Mouse (Mus musculus) limb, embryonic 13.5 days (tissue): ENCODE data around the gene Ascl3. TPM values are rescaled to one million over a fixed set of nuclear protein-coding genes. Genes with fewer than 3 reads are reported as not detected.
A peak's percentile ranks its signal among the peaks of the same experiment; 100 is the strongest.

ENCODE experiments used
- ATAC-seq: fragments of 200-750 bp; cut with Nextera tagmentation; 2 replicates; pipeline ENCODE4 v1.8.0; 2017; ENCODE audit warnings: low read depth, moderate number of reproducible peaks, moderate TSS enrichment; ENCODE audit not compliant: low FRiP score
- H3K27ac ChIP-seq: fragments of 300-500 bp; sonication (generic); 2 replicates; pipeline ENCODE4 v1.5.1; 2015; ENCODE audit warnings: inconsistent platforms, mild to moderate bottlenecking, moderate library complexity
- H3K27me3 ChIP-seq: fragments of 300-500 bp; sonication (generic); 2 replicates; pipeline ENCODE4 v1.6.1; 2015; ENCODE audit warnings: mild to moderate bottlenecking, inconsistent platforms
- H3K36me3 ChIP-seq: fragments of 300-500 bp; sonication (generic); 2 replicates; pipeline ENCODE4 v1.6.1; 2015; ENCODE audit warnings: inconsistent platforms, mild to moderate bottlenecking, moderate library complexity
- H3K4me1 ChIP-seq: fragments of 300-500 bp; sonication (generic); 2 replicates; pipeline ENCODE4 v1.6.1; 2015; ENCODE audit warnings: inconsistent platforms
- H3K4me2 ChIP-seq: fragments of 300-500 bp; sonication (generic); replicated peaks from 2 replicates; pipeline ENCODE4 v1.6.1; 2015; ENCODE audit warnings: inconsistent platforms, mild to moderate bottlenecking, moderate library complexity
- H3K4me3 ChIP-seq: fragments of 300-500 bp; sonication (generic); 2 replicates; pipeline ENCODE4 v1.5.1; 2015; ENCODE audit warnings: moderate library complexity, mild to moderate bottlenecking, inconsistent platforms
- H3K9ac ChIP-seq: fragments of 300-500 bp; sonication (generic); 2 replicates; pipeline ENCODE4 v1.6.1; 2015; ENCODE audit warnings: mild to moderate bottlenecking, inconsistent platforms
- H3K9me3 ChIP-seq: fragments of 300-500 bp; sonication (generic); 2 replicates; pipeline ENCODE4 v1.6.1; 2016; ENCODE audit warnings: inconsistent platforms
- WGBS: fragments of 180-500 bp; shearing (Covaris S2); methylation state at CpG from one replicate; pipeline ENCODE4 v1.1.7; 2015; 5-methylcytosine and 5-hydroxymethylcytosine counted together
- polyA plus RNA-seq: library from polyadenylated mRNA; unstranded; fragments of >200 nt; fragmentation: Nextera tagmentation; extraction: Ambion mirVana; gene quantifications from 2 replicates; pipeline ENCODE4 v1.2.1, GENCODE M21; 2015

Gene Ascl3
- polyA plus RNA-seq, 1 experiment from 2014 or later: not detected

GRCm38 (mm10) chr7:109741703-109742102, 10.2 kb upstream of the Ascl3 start:
- Histone ChIP-seq H3K4me1 (no peaks in the 10 kb centered on the region), H3K4me2 (no peak overlapping the region), H3K9me3 (no peaks in the 10 kb centered on the region), H3K9ac (no peak overlapping the region), H3K27ac (no peak overlapping the region), H3K4me3 (no peak overlapping the region), H3K36me3 (peaks cover 44% of the 10 kb centered on the region), H3K27me3 (no peaks in the 10 kb centered on the region)
- no peak for ATAC-seq
- 81% methylated on average over 4 of the region's 4 CpGs for WGBS

- no peak overlapping the region for H3K9ac ChIP-seq
- H3K36me3 ChIP-seq: peaks cover 45% of the 10 kb centered on the region
- 81% methylated on average over 1 of the region's 1 CpGs for WGBS
- H3K9me3 ChIP-seq: no peaks in the 10 kb centered on the region
- H3K4me3 ChIP-seq: no peak overlapping the region
- H3K4me1 ChIP-seq: no peaks in the 10 kb centered on the region
- no peak for ATAC-seq
- no peak overlapping the region for H3K4me2 ChIP-seq
- no peaks in the 10 kb centered on the region for H3K27me3 ChIP-seq
- H3K27ac ChIP-seq: no peak overlapping the region
Measured at GRCm38 (mm10) chr7:109741060-109741459, 9.5 kb upstream of the Ascl3 start.

GRCm38 (mm10) chr7:109739822-109740370, 8.4 kb upstream of the Ascl3 start:
- Histone ChIP-seq H3K36me3 (peaks cover 41% of the 10 kb centered on the region), H3K27ac (no peak overlapping the region)
- ATAC-seq: no peak

GRCm38 (mm10) chr7:109734806-109735205, 3.3 kb upstream of the Ascl3 start:
- Histone ChIP-seq H3K36me3 (peaks cover 17% of the 10 kb centered on the region), H3K4me3 (no peak overlapping the region), H3K4me1 (no peaks in the 10 kb centered on the region), H3K9me3 (no peaks in the 10 kb centered on the region), H3K9ac (no peak overlapping the region), H3K27ac (no peak overlapping the region), H3K27me3 (no peaks in the 10 kb centered on the region), H3K4me2 (no peak overlapping the region)
- no peak for ATAC-seq
- 87% methylated on average over 4 of the region's 4 CpGs for WGBS

More at GRCm38 (mm10) chr7:109739822-109740370, 8.4 kb upstream of the Ascl3 start:
- H3K9ac ChIP-seq: no peak overlapping the region
- H3K4me3 ChIP-seq: no peak overlapping the region
- H3K9me3 ChIP-seq: no peaks in the 10 kb centered on the region
- no peak overlapping the region for H3K4me2 ChIP-seq
- H3K4me1 ChIP-seq: no peaks in the 10 kb centered on the region
- H3K27me3 ChIP-seq: no peaks in the 10 kb centered on the region
- 81% methylated on average over 5 of the region's 5 CpGs for WGBS

GRCm38 (mm10) chr7:109723697-109724096, 7.8 kb downstream of the Ascl3 start, which contains the start of gene BC051019:
TSS of gene BC051019 (minus strand) at chr7:109723850.
- ATAC-seq: no peak
- Histone ChIP-seq H3K9me3 (no peaks in the 10 kb centered on the region; the same call in 1 of the 2 replicates), H3K36me3 (no peaks in the 10 kb centered on the region), H3K4me2 (no peak within 1 kb of the TSS), H3K4me3 (no peak within 1 kb of the TSS), H3K9ac (no peak within 1 kb of the TSS), H3K4me1 (no peaks in the 10 kb centered on the region), H3K27ac (no peak within 1 kb of the TSS), H3K27me3 (no peaks in the 10 kb centered on the region)
- WGBS: 88% methylated on average over 5 of the region's 5 CpGs

- no peaks in the 10 kb centered on the region; the same call in 1 of the 2 replicates for H3K9me3 ChIP-seq
- H3K9ac ChIP-seq: no peak overlapping the region
- no peaks in the 10 kb centered on the region for H3K4me1 ChIP-seq
- H3K4me2 ChIP-seq: no peak overlapping the region
- no peak overlapping the region for H3K4me3 ChIP-seq
- no peaks in the 10 kb centered on the region for H3K36me3 ChIP-seq
- H3K27me3 ChIP-seq: no peaks in the 10 kb centered on the region
- ATAC-seq: no peak
- H3K27ac ChIP-seq: no peak overlapping the region
- WGBS: 90% methylated on average over 8 of the region's 8 CpGs
Measured at GRCm38 (mm10) chr7:109723114-109723513, 8.4 kb downstream of the Ascl3 start.

- WGBS: 91% methylated on average over 2 of the region's 2 CpGs
- no peak overlapping the region for H3K9ac ChIP-seq
- H3K9me3 ChIP-seq: no peaks in the 10 kb centered on the region; the same call in 1 of the 2 replicates
- no peak overlapping the region for H3K4me2 ChIP-seq
- H3K4me3 ChIP-seq: no peak overlapping the region
- no peaks in the 10 kb centered on the region for H3K27me3 ChIP-seq
- H3K4me1 ChIP-seq: no peaks in the 10 kb centered on the region
- H3K27ac ChIP-seq: no peak overlapping the region
- ATAC-seq: no peak
- H3K36me3 ChIP-seq: no peaks in the 10 kb centered on the region
Measured at GRCm38 (mm10) chr7:109722618-109723017, 8.9 kb downstream of the Ascl3 start.

- no peaks in the 10 kb centered on the region for H3K4me1 ChIP-seq
- no peak overlapping the region for H3K27ac ChIP-seq
- H3K27me3 ChIP-seq: no peaks in the 10 kb centered on the region
- H3K9me3 ChIP-seq: no peaks in the 10 kb centered on the region; the same call in 1 of the 2 replicates
- no peaks in the 10 kb centered on the region for H3K36me3 ChIP-seq
- ATAC-seq: no peak; the same call in 1 of the 2 replicates
- no peak overlapping the region for H3K4me3 ChIP-seq
- H3K9ac ChIP-seq: no peak overlapping the region
- H3K4me2 ChIP-seq: no peak overlapping the region
- 63% methylated on average over 9 of the region's 9 CpGs for WGBS
Measured at GRCm38 (mm10) chr7:109719286-109719685, 12.2 kb downstream of the Ascl3 start.

GRCm38 (mm10) chr7:109713434-109713982, 18.0 kb downstream of the Ascl3 start:
- H3K4me3 ChIP-seq: no peak overlapping the region
- ATAC-seq: no peak
- no peak overlapping the region for H3K27ac ChIP-seq
- no peak overlapping the region for H3K4me2 ChIP-seq
- no peaks in the 10 kb centered on the region for H3K9me3 ChIP-seq
- peaks cover 32% of the 10 kb centered on the region for H3K36me3 ChIP-seq
- H3K4me1 ChIP-seq: peaks cover 12% of the 10 kb centered on the region
- 90% methylated on average over 2 of the region's 2 CpGs for WGBS
- no peaks in the 10 kb centered on the region for H3K27me3 ChIP-seq
- no peak overlapping the region for H3K9ac ChIP-seq

GRCm38 (mm10) chr7:109712198-109712597, 19.3 kb downstream of the Ascl3 start:
- Histone ChIP-seq H3K9ac (no peak overlapping the region), H3K4me3 (no peak overlapping the region), H3K27ac (no peak overlapping the region), H3K27me3 (no peaks in the 10 kb centered on the region), H3K9me3 (no peaks in the 10 kb centered on the region), H3K4me1 (peaks cover 19% of the 10 kb centered on the region), H3K4me2 (no peak overlapping the region), H3K36me3 (peaks cover 36% of the 10 kb centered on the region)
- WGBS: 85% methylated on average over 7 of the region's 7 CpGs
- no peak for ATAC-seq

GRCm38 (mm10) chr7:109710069-109710468, 21.5 kb downstream of the Ascl3 start:
- Histone ChIP-seq H3K4me1 (peaks cover 25% of the 10 kb centered on the region), H3K27me3 (no peaks in the 10 kb centered on the region), H3K4me3 (no peak overlapping the region), H3K36me3 (peaks cover 36% of the 10 kb centered on the region), H3K4me2 (no peak overlapping the region), H3K9me3 (no peaks in the 10 kb centered on the region), H3K9ac (no peak overlapping the region), H3K27ac (0 out of 2 replicates have a peak overlapping the region, but pooled peaks have one; percentile 64)
- no peak for ATAC-seq
- 68% methylated on average over 1 of the region's 1 CpGs for WGBS

GRCm38 (mm10) chr7:109708961-109709382, 22.6 kb downstream of the Ascl3 start:
- peak overlapping the region; percentile 64 for H3K27ac ChIP-seq
- no peak overlapping the region for H3K9ac ChIP-seq
- no peaks in the 10 kb centered on the region for H3K27me3 ChIP-seq
- H3K36me3 ChIP-seq: peaks cover 36% of the 10 kb centered on the region
- H3K4me3 ChIP-seq: no peak overlapping the region
- ATAC-seq: peak; percentile 89
- WGBS: 17% methylated on average over 3 of the region's 3 CpGs
- no peaks in the 10 kb centered on the region for H3K9me3 ChIP-seq
- peaks cover 25% of the 10 kb centered on the region for H3K4me1 ChIP-seq
- H3K4me2 ChIP-seq: no peak overlapping the region
